Mouse (Mus musculus) liver, postnatal 0 days (tissue): Measurements from ENCODE around the gene Agap3. TPM values are rescaled to one million over a fixed set of nuclear protein-coding genes. Genes with fewer than 3 reads are reported as not detected.
A peak's percentile ranks its signal among the peaks of the same experiment; 100 is the strongest.

Source experiments
- ATAC-seq: fragments of 200-750 bp; cut with Nextera tagmentation; 2 replicates; pipeline ENCODE4 v1.8.0; 2017; ENCODE audit warnings: mild to moderate bottlenecking, moderate library complexity
- DNase-seq: peaks from one replicate; pipeline ENCODE4 v3.0.0-alpha.2; 2016
- H3K27ac ChIP-seq: fragments of 300-500 bp; sonication (generic); 2 replicates; pipeline ENCODE4 v1.5.1; 2014; ENCODE audit warnings: antibody characterized with exemption, moderate library complexity, mild to moderate bottlenecking, low read depth
- H3K27me3 ChIP-seq: fragments of 300-500 bp; sonication (generic); 2 replicates; pipeline ENCODE4 v1.6.1; 2014; ENCODE audit warnings: low read length, control low read depth, mixed read lengths; ENCODE audit not compliant: insufficient read depth
- H3K36me3 ChIP-seq: fragments of 300-500 bp; sonication (generic); replicated peaks from 2 replicates; pipeline ENCODE4 v1.6.1; 2014; ENCODE audit warnings: mild to moderate bottlenecking, control low read depth, low read length, moderate library complexity, mixed read lengths; ENCODE audit not compliant: insufficient read depth
- H3K4me1 ChIP-seq: fragments of 300-500 bp; sonication (generic); 2 replicates; pipeline ENCODE4 v1.6.1; 2014; ENCODE audit warnings: antibody characterized with exemption, mild to moderate bottlenecking, control low read depth; ENCODE audit not compliant: insufficient read depth
- H3K4me2 ChIP-seq: fragments of 300-500 bp; sonication (generic); 2 replicates; pipeline ENCODE4 v1.6.1; 2014; ENCODE audit warnings: low read depth, mild to moderate bottlenecking, low read length, moderate library complexity, mixed read lengths
- H3K4me3 ChIP-seq: fragments of 300-500 bp; sonication (generic); 2 replicates; pipeline ENCODE4 v1.5.1; 2014; ENCODE audit warnings: low read depth, low read length
- H3K9ac ChIP-seq: fragments of 300-500 bp; sonication (generic); replicated peaks from 2 replicates; pipeline ENCODE4 v1.6.1; 2014; ENCODE audit warnings: mild to moderate bottlenecking, moderate library complexity
- H3K9me3 ChIP-seq: fragments of 300-500 bp; sonication (generic); 2 replicates; pipeline ENCODE4 v1.6.1; 2016; ENCODE audit warnings: mild to moderate bottlenecking, control low read depth, low read length, mixed read lengths
- CTCF ChIP-seq: sonication (generic); IDR thresholded peaks from 2 replicates; pipeline ENCODE4 v1.5.1; 2016; ENCODE audit warnings: antibody characterized with exemption, low read depth
- EP300 ChIP-seq: IDR thresholded peaks from 2 replicates; pipeline ENCODE4 v1.6.1; 2016; ENCODE audit warnings: antibody characterized with exemption, low read depth, mild to moderate bottlenecking
- WGBS: fragments of 180-500 bp; shearing (Covaris S2); extraction: QIAGEN DNeasy Blood & Tissue Kit; methylation state at CpG from one replicate; pipeline ENCODE4 v1.1.7; 2014; ENCODE audit not compliant: insufficient replicate concordance; 5-methylcytosine and 5-hydroxymethylcytosine counted together
- polyA plus RNA-seq: library from polyadenylated mRNA; unstranded; fragments of >200 nt; fragmentation: Nextera tagmentation; extraction: Ambion mirVana; gene quantifications from 2 replicates; pipeline ENCODE4 v1.2.1, GENCODE M21; 2015

Agap3 gene
- polyA plus RNA-seq, 1 experiment from 2014 or later: 8.3 TPM

DNA sequence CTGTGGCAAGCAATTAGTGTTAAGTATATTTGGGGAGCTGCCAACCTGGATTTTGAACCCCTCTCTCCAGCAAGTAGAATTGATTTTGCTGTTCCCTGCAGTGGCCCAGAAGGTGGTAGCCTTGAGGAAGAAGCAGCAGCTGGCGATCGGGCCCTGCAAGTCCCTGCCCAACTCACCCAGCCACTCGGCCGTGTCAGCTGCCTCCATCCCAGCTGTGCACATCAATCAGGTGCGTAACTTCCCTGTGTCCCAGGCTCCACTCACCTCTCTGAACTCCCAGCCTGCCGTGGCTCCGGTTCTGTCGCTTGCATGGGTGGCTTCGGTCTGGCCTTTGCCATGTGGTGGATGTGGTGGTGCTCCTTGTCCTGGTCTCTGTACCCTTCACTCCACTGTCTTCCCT, 25.9 kb downstream of the Agap3 start:
- Histone ChIP-seq H3K36me3 (peaks cover 32% of the 10 kb centered on the region), H3K4me1 (peaks cover 11% of the 10 kb centered on the region), H3K9ac (no peak overlapping the region), H3K27me3 (peaks cover 17% of the 10 kb centered on the region), H3K4me3 (no peak overlapping the region), H3K4me2 (no peak overlapping the region), H3K9me3 (no peaks in the 10 kb centered on the region), H3K27ac (no peak overlapping the region)
- 82% methylated on average over 9 of the region's 9 CpGs for WGBS
- ATAC-seq: no peak
- no peak for TF ChIP-seq EP300
- TF ChIP-seq CTCF: no peak
- no peak for DNase-seq

DNA sequence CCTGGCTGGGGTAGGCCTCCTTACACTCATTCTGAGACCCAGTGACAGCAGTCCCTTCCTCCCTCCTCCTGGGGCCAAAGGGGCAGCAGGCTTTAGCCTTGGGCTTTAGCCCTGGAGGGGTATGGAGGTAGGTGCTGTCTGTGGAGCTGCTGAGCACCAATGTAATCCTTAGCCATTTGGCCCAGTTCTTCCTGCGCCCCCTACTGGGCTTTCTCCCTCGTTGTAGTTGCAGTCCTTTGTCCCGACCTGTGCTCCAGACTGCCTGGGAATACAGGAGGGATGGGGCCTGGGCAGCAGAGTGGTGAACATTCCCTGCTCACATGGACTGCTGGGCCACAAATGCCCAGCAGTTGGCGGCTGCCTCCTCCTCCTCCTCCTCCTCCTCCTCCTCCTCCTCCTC, 29.7 kb downstream of the Agap3 start:
- DNase-seq (peak; percentile 78), ATAC-seq (peak; percentile 18; the same call in 1 of the 2 replicates)
- TF ChIP-seq CTCF (peak; percentile 77), EP300 (no peak)
- Histone ChIP-seq H3K27me3 (no peaks in the 10 kb centered on the region), H3K27ac (no peak overlapping the region), H3K9me3 (no peaks in the 10 kb centered on the region), H3K9ac (no peak overlapping the region), H3K36me3 (peaks cover 34% of the 10 kb centered on the region), H3K4me1 (0 out of 2 replicates have a peak, but pooled peaks cover 3% of the 10 kb centered on the region), H3K4me3 (no peak overlapping the region), H3K4me2 (no peak overlapping the region)
- 4% methylated on average over 3 of the region's 4 CpGs for WGBS

DNA sequence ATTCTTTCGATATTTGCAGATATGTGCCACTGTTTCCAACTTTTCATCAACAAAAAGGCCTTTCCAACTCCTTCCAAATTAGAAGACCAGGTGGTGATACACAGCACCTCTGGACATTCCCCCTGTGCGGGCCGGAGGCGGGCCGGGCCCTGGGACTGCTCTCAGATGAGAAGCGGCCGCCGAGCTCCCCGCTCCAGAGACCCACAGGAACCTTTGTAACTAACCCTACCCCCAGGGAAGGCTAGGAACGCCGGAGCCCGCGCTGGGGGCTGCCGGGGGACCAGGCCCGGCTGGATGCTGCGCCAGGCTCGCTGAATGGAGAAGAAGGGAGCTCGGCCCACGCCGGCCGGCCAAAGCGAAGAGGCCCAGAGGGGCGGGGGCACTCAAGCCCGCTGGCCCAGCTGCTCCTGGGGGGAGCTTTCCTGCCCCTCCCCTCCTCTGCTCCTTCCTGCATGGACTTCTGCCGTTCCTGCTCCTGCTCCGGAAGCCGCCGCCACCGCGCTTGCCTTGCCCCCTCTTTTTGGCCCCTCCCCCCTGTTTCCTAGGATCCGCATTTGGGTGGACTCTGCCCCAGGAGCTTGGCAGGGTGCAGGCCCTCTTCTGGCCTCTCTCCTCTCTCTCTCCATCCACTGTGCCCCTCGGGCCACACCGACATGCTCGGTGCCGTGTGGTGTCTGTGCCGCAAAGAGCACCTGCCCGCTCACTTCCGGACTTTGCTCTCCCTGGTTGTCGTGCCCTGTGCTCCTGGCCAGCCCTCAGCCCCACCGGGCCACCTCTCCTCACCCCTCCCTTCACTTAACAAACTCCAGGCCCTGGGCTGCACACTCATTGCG, 30.5 kb downstream of the Agap3 start:
- Histone ChIP-seq H3K27ac (peak overlapping the region; percentile 55), H3K36me3 (peaks cover 33% of the 10 kb centered on the region), H3K4me2 (peak overlapping the region; percentile 42)

DNA sequence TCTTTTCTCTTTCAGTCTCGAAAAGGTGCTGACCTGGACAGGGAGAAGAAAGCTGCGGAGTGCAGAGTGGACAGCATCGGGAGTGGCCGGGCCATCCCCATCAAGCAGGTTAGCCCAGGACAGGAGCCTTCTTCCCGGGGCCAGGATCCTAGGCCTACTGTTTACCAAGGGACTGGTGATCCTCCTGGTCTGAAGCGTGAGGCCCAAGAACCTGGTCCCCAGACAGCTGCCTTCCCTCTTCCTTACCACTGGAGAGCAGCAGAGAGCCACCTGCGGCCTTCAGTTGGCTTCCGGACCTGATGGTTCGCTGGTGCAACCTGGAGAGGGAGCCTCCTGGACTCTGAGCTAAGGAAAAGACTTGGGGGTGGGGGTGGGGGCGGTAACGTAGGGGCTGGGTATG, 31.3 kb downstream of the Agap3 start:
- peak; percentile 40 for ATAC-seq
- DNase-seq: peak; percentile 67
- Histone ChIP-seq H3K9ac (0 out of 2 replicates have a peak overlapping the region, but pooled peaks have one; percentile 21), H3K27me3 (no peaks in the 10 kb centered on the region), H3K36me3 (peaks cover 30% of the 10 kb centered on the region), H3K4me2 (peak overlapping the region; percentile 42; the same call in 1 of the 2 replicates), H3K9me3 (no peaks in the 10 kb centered on the region), H3K27ac (peak overlapping the region; percentile 55; the same call in 1 of the 2 replicates), H3K4me3 (no peak overlapping the region), H3K4me1 (0 out of 2 replicates have a peak, but pooled peaks cover 3% of the 10 kb centered on the region)
- WGBS: 47% methylated on average over 11 of the region's 11 CpGs
- TF ChIP-seq EP300 (no peak), CTCF (peak; percentile 86)

More for the DNA sequence above, 30.5 kb downstream of the Agap3 start:
- Histone ChIP-seq H3K27me3 (no peaks in the 10 kb centered on the region), H3K4me1 (0 out of 2 replicates have a peak, but pooled peaks cover 3% of the 10 kb centered on the region), H3K9me3 (no peaks in the 10 kb centered on the region), H3K9ac (0 out of 2 replicates have a peak overlapping the region, but pooled peaks have one; percentile 21), H3K4me3 (no peak overlapping the region)
- peak; percentile 75 for ATAC-seq
- peak; percentile 68 for DNase-seq
- 61% methylated on average over 36 of the region's 41 CpGs for WGBS
- no peak for TF ChIP-seq CTCF
- no peak for TF ChIP-seq EP300

DNA sequence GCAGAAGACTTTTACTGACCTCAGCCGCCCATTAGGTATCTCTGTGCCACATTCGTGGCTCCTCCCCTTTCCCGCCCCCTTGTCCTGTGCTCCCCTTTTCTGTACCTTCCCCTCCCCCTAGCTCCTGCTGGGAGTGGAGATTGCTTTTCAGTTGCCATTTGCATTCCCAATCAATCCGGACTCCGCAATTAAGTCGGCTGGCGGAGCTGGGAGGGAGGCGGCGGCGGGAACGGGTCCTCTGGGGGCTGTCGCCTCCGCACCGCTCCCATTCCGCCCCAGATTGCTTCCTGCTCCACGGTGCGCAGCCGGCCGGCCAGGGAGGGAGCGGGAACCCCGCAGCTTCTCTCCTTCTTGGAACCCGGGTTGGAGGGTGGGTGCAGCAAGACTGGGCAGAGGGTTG, 33.0 kb downstream of the Agap3 start:
- no peak overlapping the region; the same call in 1 of the 2 replicates for H3K9ac ChIP-seq
- WGBS: 76% methylated on average over 22 of the region's 22 CpGs

DNA sequence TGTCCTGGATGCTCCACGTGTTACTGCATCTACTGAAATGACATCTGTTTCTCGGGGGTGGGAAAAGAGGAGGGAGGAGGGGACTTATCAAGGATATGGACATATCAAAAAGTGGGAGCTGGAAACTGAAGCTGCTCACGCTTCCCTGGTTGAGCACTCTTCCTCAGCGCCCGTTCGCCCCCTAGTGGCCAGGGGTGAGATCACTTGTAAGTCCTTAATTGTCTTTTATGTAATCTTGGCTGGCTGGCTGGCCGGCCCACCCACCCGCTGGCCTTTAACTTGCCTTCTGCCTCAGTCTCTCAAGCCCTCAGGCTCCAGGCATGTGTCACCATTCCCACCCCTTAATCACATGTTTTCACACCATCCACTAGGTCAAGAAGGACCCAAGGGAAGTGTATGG, 34.1 kb downstream of the Agap3 start:
- Histone ChIP-seq H3K9ac (no peak overlapping the region), H3K36me3 (peaks cover 34% of the 10 kb centered on the region), H3K9me3 (no peaks in the 10 kb centered on the region), H3K27ac (no peak overlapping the region), H3K4me2 (no peak overlapping the region), H3K4me3 (no peak overlapping the region), H3K4me1 (0 out of 2 replicates have a peak, but pooled peaks cover 3% of the 10 kb centered on the region), H3K27me3 (no peaks in the 10 kb centered on the region)
- WGBS: 6% methylated on average over 8 of the region's 8 CpGs
- peak; percentile 92 for TF ChIP-seq CTCF
- no peak for TF ChIP-seq EP300
- ATAC-seq (no peak), DNase-seq (peak; percentile 87)

More for the DNA sequence above, 33.0 kb downstream of the Agap3 start:
- no peak for ATAC-seq
- H3K9me3 ChIP-seq: no peaks in the 10 kb centered on the region
- no peak for TF ChIP-seq CTCF
- TF ChIP-seq EP300: no peak
- H3K4me2 ChIP-seq: peak overlapping the region; percentile 59
- H3K27ac ChIP-seq: no peak overlapping the region
- no peaks in the 10 kb centered on the region for H3K27me3 ChIP-seq
- no peak overlapping the region for H3K4me3 ChIP-seq
- H3K4me1 ChIP-seq: 0 out of 2 replicates have a peak, but pooled peaks cover 3% of the 10 kb centered on the region
- no peak for DNase-seq
- H3K36me3 ChIP-seq: peaks cover 31% of the 10 kb centered on the region
